Mouse (Mus musculus): ENCODE results near the gene 4930524B15Rik.
"Not testable (repeated sequence)": the region's sequence is repeated elsewhere in the genome, so short reads cannot be mapped to it uniquely, and the experiment has no call there.

The 4930524B15Rik gene

DNA sequence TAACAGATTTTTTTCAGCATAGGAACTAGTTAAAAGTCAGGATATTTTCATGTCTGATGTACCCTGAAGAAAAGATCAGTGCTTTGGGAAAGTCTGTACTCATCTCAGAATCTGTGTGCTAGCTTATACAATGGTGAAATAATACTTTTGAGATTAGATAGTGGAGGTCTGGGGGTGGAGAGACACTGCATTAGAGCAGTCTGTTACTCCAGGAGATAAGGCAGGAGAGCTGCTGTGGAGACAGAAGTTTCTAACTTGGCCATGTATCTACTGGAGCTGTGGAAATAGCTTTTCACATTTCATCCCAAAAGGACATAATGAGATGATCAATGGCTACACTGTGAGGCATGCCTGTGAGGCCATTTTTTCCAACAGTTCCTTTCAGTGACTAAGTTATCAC, 17.9 kb downstream of the 4930524B15Rik start:
- no peak for DNase-seq (ENCODE audit: extremely low spot score, low read depth, low spot score)

GRCm38 (mm10) chr11:31984786-31985185, 19.4 kb downstream of the 4930524B15Rik start:
- no peak for DNase-seq (ENCODE audit: extremely low spot score, low read depth, low spot score)

GRCm38 (mm10) chr11:31992535-31992934, 27.1 kb downstream of the 4930524B15Rik start:
- no peak for DNase-seq (ENCODE audit: extremely low spot score, low read depth, low spot score)

GRCm38 (mm10) chr11:31999716-32000115, 34.3 kb downstream of the 4930524B15Rik start:
- DNase-seq (ENCODE audit: extremely low spot score, low read depth, low spot score) = no peak

DNA sequence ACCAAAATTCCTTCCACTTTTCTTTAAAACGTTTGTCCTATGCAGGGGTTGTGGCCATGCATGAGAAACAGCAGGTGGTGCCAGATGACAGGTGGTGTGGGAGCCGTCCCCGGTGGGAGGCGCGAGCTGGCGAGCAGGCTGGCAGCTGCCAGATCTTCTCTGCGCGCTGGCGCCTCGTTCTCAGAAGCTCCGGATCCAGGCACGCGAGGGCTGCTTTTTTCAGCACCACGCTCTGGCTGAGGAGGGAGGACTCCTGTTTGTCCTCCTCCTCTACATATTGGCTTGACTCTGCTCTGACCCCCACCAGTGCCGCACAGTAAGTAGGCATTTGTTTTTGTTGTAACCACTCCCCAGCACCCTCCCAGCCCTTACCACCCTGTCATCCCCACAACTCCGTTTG, 34.9 kb downstream of the 4930524B15Rik start, which contains the start of gene Nsg2:
TSS of gene Nsg2 (plus strand) at position 183 of the 400 bp plus-strand sequence.
- no peak for DNase-seq (ENCODE audit: extremely low spot score, low read depth, low spot score)

- DNase-seq (ENCODE audit: extremely low spot score, low read depth, low spot score) = no peak
These were observed 36.0 kb downstream of the 4930524B15Rik start for GRCm38 (mm10) chr11:32001181-32001910.

DNA sequence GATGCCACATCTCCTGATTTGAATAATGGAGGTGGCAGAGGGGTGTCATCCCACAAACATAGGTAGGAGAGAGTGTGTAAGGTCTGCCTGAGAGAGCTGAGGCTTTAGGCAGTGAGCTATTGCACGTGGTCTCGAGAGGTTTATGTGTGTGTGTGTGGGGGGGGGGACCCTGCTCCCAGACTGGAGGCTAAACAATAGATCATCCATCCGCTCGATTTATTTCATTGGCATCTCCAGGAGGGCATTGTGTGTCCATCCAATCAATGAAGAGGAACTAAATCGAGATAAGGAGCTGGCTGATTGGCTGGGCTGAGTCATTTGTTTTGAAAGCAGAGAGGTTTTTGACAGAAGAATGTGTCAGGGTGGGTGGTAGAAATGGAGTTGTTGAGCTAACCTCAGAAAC, 37.3 kb downstream of the 4930524B15Rik start:
- no peak for DNase-seq (ENCODE audit: extremely low spot score, low read depth, low spot score)

- not testable (repeated sequence) for DNase-seq (ENCODE audit: extremely low spot score, low read depth, low spot score)
These were observed 42.7 kb downstream of the 4930524B15Rik start for GRCm38 (mm10) chr11:32008049-32008448.

DNA sequence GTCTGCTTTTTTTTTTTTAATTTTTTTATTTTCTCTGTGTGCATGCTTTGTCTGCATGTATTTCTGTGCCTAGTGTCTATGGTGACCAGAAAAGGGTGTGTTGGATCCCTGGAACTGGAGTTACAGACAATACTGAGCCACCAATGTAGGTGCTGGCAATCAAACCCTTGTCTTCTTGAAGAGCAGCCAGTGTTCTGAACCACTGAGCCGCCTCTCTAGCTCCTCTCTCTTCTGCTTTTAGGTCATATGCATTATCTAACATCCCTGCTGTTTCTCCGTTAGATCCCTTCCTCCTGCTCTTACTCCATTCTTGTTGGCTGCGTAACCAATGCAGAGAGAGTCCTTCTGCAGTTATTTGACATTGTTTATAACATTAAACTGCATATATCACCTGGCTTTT, 43.5 kb downstream of the 4930524B15Rik start:
- DNase-seq (ENCODE audit: extremely low spot score, low read depth, low spot score) = no peak

DNA sequence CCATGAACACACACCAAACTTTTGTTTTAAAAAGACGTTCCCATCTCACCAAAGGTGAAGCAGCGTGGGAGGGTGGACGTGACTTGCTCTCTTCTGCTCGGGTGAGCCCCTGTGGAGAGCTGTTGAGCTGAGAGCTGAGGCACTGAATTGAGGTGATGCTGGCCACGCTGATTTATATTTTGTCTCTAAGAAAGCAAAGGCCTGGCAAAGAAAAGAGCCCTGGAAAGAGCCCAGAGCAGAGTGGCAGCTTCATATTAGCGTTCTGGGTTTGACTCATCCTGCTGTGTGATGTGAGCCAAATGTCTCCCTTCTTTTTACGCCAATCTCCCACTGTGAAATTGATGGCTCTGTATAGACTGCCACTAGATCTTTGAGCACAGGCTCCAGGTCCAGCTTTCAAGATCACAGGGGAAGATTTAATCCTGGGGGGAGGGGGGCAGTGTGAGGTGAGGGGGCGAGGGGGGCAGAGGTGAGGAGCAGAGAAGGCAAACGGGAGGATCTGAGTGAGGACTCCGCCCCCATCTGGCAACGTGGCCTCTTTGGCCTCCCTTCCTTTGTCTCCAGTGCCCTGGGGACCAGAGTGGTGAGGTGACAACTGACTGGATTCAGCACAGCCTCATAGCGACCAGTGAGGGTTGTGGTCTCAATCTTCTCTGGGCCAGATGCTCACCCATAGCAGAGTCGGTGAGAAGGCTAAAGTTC, 44.7 kb downstream of the 4930524B15Rik start:
- no peak for DNase-seq (ENCODE audit: extremely low spot score, low read depth, low spot score)

GRCm38 (mm10) chr11:32010663-32010970, 45.2 kb downstream of the 4930524B15Rik start:
- DNase-seq (ENCODE audit: extremely low spot score, low read depth, low spot score) = no peak

GRCm38 (mm10) chr11:32011867-32012603, 46.6 kb downstream of the 4930524B15Rik start:
- DNase-seq (ENCODE audit: extremely low spot score, low read depth, low spot score) = no peak

GRCm38 (mm10) chr11:32013014-32013427, 47.6 kb downstream of the 4930524B15Rik start:
- DNase-seq (ENCODE audit: extremely low spot score, low read depth, low spot score) = no peak

- DNase-seq (ENCODE audit: extremely low spot score, low read depth, low spot score) = no peak
These were observed 48.2 kb downstream of the 4930524B15Rik start for GRCm38 (mm10) chr11:32013561-32013960.

DNA sequence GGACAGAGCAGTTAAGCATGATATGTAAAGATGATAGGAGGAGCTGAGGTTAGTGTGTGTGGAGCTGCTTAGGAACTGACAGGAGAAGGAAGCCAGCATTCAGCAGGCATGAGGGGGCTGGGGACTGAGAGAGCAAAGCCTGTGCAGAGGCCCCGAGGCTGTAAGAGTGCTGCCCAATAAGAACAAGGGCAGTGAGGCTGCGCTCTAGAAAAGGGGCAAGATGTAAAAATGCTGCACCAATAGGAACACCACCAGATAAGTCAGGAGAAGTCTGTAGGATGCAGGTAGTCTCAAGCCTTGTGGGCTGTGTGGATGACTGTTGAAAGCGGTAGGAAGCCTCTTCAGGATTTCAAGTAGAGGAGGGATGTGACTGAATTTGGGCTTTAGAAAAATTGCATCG, 52.8 kb downstream of the 4930524B15Rik start:
- no peak for DNase-seq (ENCODE audit: extremely low spot score, low read depth, low spot score)

DNA sequence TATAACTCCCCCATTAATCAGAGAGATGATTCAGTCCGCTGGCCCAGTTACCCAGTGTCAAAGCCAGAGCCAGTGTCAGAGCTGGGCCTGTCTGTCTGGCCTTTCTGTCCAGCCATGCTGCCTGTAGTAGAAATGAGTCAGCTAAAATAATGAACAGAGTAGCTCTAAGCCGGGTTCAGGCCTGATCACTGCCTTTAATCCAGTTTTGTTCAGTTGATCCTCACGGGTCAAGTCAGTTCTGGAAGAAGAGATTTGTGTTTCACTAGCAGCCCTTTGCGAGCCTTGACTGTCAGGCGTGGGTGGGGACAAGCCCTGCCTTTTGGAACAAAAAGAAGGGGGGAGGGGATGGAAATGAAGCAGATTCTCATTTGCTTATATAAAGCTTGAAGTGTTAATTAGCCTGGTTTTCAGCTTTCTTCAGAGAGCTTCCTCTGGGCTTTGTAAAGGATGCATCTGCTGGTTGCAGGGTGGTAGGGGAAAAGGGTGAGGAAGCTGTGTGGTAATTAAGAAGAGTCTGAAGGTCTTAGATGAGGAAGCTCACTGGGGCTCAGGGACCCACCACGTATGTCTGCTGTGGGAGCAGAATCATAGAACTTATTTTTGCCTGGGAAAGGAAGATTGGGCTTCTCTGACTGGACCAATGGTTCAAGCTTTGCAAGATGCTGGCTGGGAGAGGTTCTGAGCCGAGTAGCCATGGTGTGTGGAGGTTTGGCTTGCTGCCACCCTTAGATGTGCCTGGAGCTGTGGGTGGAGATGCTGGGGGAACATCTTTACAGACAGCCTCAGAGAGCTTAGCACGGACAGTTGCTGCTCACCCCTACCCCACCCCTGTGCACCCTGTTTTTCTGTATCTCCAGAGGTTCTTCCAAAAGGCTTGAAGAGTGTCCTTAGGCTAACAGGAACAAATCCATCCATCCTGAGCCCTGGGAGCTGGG, 54.9 kb downstream of the 4930524B15Rik start:
- no peak for DNase-seq (ENCODE audit: extremely low spot score, low read depth, low spot score)

GRCm38 (mm10) chr11:32026634-32027033, 61.2 kb downstream of the 4930524B15Rik start:
- no peak for DNase-seq (ENCODE audit: extremely low spot score, low read depth, low spot score)

- DNase-seq (ENCODE audit: extremely low spot score, low read depth, low spot score) = no peak
These were observed 62.3 kb downstream of the 4930524B15Rik start for GRCm38 (mm10) chr11:32027474-32028342.

DNA sequence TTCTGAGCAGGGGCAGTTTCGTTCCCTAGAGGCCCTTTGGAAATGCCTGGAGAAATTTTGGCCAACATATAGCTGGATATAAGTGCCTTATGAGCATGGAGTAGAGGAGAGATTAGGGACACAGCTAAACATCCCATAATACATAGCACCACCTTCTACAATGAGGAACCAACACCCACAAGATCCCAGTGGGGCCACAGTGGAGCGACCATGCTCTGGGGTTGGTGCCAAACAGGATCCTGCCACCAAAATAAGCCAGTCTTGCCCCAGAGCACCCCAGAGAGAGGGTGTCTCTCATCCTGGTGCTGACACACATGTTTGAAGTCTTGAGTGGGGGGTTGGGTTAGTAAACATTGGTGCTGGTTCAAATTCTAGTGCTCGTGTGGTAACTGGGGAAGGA, 63.2 kb downstream of the 4930524B15Rik start:
- DNase-seq (ENCODE audit: extremely low spot score, low read depth, low spot score) = no peak
